Mouse (Mus musculus): ENCODE results near the gene Pdcd1lg2.

GRCm38 (mm10) chr19:29463645-29464395, 53.1 kb downstream of the Pdcd1lg2 start:
- TF ChIP-seq CTCF (IDR thresholded peaks at IDR 0.05; ENCODE audit: insufficient read depth, low read length) = no peak
- TF ChIP-seq POLR2A (IDR thresholded peaks at IDR 0.05; ENCODE audit: borderline replicate concordance, extremely low read depth, low read depth, low read length) = no peak

Measured in lung, adult 2 months (tissue).